Mouse (Mus musculus): Measurements from ENCODE around the gene Gm49380.

Gm49380 gene

GRCm38 (mm10) chr9:44075996-44076763 lies 37.1 kb downstream of the Gm49380 start:
- DNase-seq (ENCODE audit: low read depth, low spot score) = no peak

GRCm38 (mm10) chr9:44075276-44075995 lies 37.9 kb downstream of the Gm49380 start:
- no peak for DNase-seq (ENCODE audit: low read depth, low spot score)

GRCm38 (mm10) chr9:44074395-44075275 lies 38.7 kb downstream of the Gm49380 start:
- DNase-seq (ENCODE audit: low read depth, low spot score) = no peak

- DNase-seq (ENCODE audit: low read depth, low spot score) = no peak
Measured at GRCm38 (mm10) chr9:44073115-44073514, 40.2 kb downstream of the Gm49380 start.

GRCm38 (mm10) chr9:44072599-44072915 lies 40.7 kb downstream of the Gm49380 start:
- no peak for DNase-seq (ENCODE audit: low read depth, low spot score)

GRCm38 (mm10) chr9:44071914-44072598 lies 41.2 kb downstream of the Gm49380 start:
- DNase-seq (ENCODE audit: low read depth, low spot score) = no peak

- DNase-seq (ENCODE audit: low read depth, low spot score) = no peak
Measured at GRCm38 (mm10) chr9:44070844-44071231, 42.5 kb downstream of the Gm49380 start.

- DNase-seq (ENCODE audit: low read depth, low spot score) = no peak
Measured at GRCm38 (mm10) chr9:44070113-44070843, 43.0 kb downstream of the Gm49380 start.

- no peak for DNase-seq (ENCODE audit: low read depth, low spot score)
Measured at GRCm38 (mm10) chr9:44069252-44069651, 44.0 kb downstream of the Gm49380 start.

- no peak for DNase-seq (ENCODE audit: low read depth, low spot score)
Measured at GRCm38 (mm10) chr9:44067960-44068330, 45.4 kb downstream of the Gm49380 start.

GRCm38 (mm10) chr9:44067241-44067959 lies 45.9 kb downstream of the Gm49380 start:
- DNase-seq (ENCODE audit: low read depth, low spot score) = no peak

- DNase-seq (ENCODE audit: low read depth, low spot score) = peak; percentile 98
Measured at GRCm38 (mm10) chr9:44066785-44067225, 46.5 kb downstream of the Gm49380 start, which contains the start of gene Usp2. Gene Usp2, plus strand, starts transcription at chr9:44067021.

- DNase-seq (ENCODE audit: low read depth, low spot score) = no peak
Measured at GRCm38 (mm10) chr9:44065177-44065576, 48.1 kb downstream of the Gm49380 start.

- no peak for DNase-seq (ENCODE audit: low read depth, low spot score)
Measured at GRCm38 (mm10) chr9:44058606-44059005, 54.7 kb downstream of the Gm49380 start.

GRCm38 (mm10) chr9:44053936-44054335 lies 59.4 kb downstream of the Gm49380 start:
- DNase-seq (ENCODE audit: low read depth, low spot score) = no peak

- no peak for DNase-seq (ENCODE audit: low read depth, low spot score)
Measured at GRCm38 (mm10) chr9:44052855-44053254, 60.4 kb downstream of the Gm49380 start.

GRCm38 (mm10) chr9:44049381-44050165 lies 63.7 kb downstream of the Gm49380 start:
- DNase-seq (ENCODE audit: low read depth, low spot score) = no peak

- no peak for DNase-seq (ENCODE audit: low read depth, low spot score)
Measured at GRCm38 (mm10) chr9:44048541-44049380, 64.5 kb downstream of the Gm49380 start.

Measured in forelimb bud, embryonic 11.5 days (tissue).